Mouse (Mus musculus) cerebellum, adult 2 months (tissue): ENCODE data around the gene Cdk19. TPM values are rescaled to one million over a fixed set of nuclear protein-coding genes. Genes with fewer than 3 reads are reported as not detected.

Source experiments
- DNase-seq, 2 experiments: peaks; one replicate each; pipeline ENCODE4 v3.0.0; 2021
- H3K27ac ChIP-seq: fragments of 200-500 bp; 2 replicates; pipeline ENCODE4 v1.5.1; 2012; ENCODE audit warnings: low read length, control low read depth, inconsistent platforms; ENCODE audit not compliant: insufficient read depth
- H3K27me3 ChIP-seq: fragments of 200-500 bp; 2 replicates; pipeline ENCODE4 v1.6.1; 2012; ENCODE audit warnings: inconsistent platforms, mild to moderate bottlenecking, low read length, moderate library complexity; ENCODE audit not compliant: control insufficient read depth, insufficient read depth
- H3K4me1 ChIP-seq: fragments of 200-500 bp; 2 replicates; pipeline ENCODE4 v1.6.1; 2011; ENCODE audit warnings: low read length; ENCODE audit not compliant: control insufficient read depth, insufficient read depth
- H3K4me3 ChIP-seq: fragments of 200-500 bp; replicated peaks from 2 replicates; pipeline ENCODE3; 2011; ENCODE audit warnings: mild to moderate bottlenecking, low read depth, low read length, control low read depth; ENCODE audit not compliant: insufficient read depth
- CTCF ChIP-seq: fragments of 200-500 bp; IDR thresholded peaks from 2 replicates; pipeline ENCODE4 v1.5.1; 2011; ENCODE audit warnings: low read depth, mild to moderate bottlenecking, control low read depth, low read length, moderate library complexity, borderline replicate concordance; ENCODE audit not compliant: insufficient read depth
- POLR2A ChIP-seq: fragments of 200-500 bp; IDR thresholded peaks from 2 replicates; pipeline ENCODE4 v1.6.1; 2011; ENCODE audit warnings: low read length, control low read depth, borderline replicate concordance; ENCODE audit not compliant: insufficient read depth
- WGBS: fragments of 180-500 bp; shearing (Covaris S2); methylation state at CpG from one replicate; pipeline ENCODE4 v1.1.7; 2018; 5-methylcytosine and 5-hydroxymethylcytosine counted together
- polyA plus RNA-seq: library from polyadenylated mRNA; depleted of rRNA; stranded (reverse); fragments of >200 nt; gene quantifications from 2 replicates; pipeline ENCODE4 v1.2.3, GENCODE M21; 2012

The Cdk19 gene
- polyA plus RNA-seq, 1 experiment: 44.7 TPM

- DNase-seq: no peak
- no peak overlapping the region for H3K4me3 ChIP-seq
- WGBS: 87% methylated on average over 6 of the region's 6 CpGs
- no peak overlapping the region for H3K27ac ChIP-seq
- peaks cover 2% of the 10 kb centered on the region for H3K4me1 ChIP-seq
- no peak for TF ChIP-seq POLR2A
- TF ChIP-seq CTCF: no peak
- no peaks in the 10 kb centered on the region for H3K27me3 ChIP-seq
Observed at GRCm38 (mm10) chr10:40428633-40429032, 89.3 kb downstream of the Cdk19 start.

GRCm38 (mm10) chr10:40429081-40429480, 89.7 kb downstream of the Cdk19 start:
- TF ChIP-seq POLR2A: no peak
- TF ChIP-seq CTCF: no peak
- H3K4me3 ChIP-seq: no peak overlapping the region
- WGBS: 89% methylated on average over 2 of the region's 2 CpGs
- DNase-seq: no peak
- H3K4me1 ChIP-seq: peaks cover 2% of the 10 kb centered on the region
- no peak overlapping the region for H3K27ac ChIP-seq
- H3K27me3 ChIP-seq: no peaks in the 10 kb centered on the region

- 95% methylated on average over 4 of the region's 4 CpGs for WGBS
- Histone ChIP-seq H3K27ac (no peak overlapping the region), H3K4me3 (no peak overlapping the region), H3K27me3 (no peaks in the 10 kb centered on the region), H3K4me1 (peaks cover 2% of the 10 kb centered on the region)
- TF ChIP-seq CTCF (no peak), POLR2A (no peak)
- DNase-seq: no peak
Observed at GRCm38 (mm10) chr10:40430209-40430608, 90.8 kb downstream of the Cdk19 start.

GRCm38 (mm10) chr10:40431957-40432356, 92.6 kb downstream of the Cdk19 start:
- 94% methylated on average over 3 of the region's 3 CpGs for WGBS
- TF ChIP-seq POLR2A (no peak), CTCF (no peak)
- DNase-seq: no peak

GRCm38 (mm10) chr10:40432375-40432774, 93.0 kb downstream of the Cdk19 start:
- H3K27me3 ChIP-seq: no peaks in the 10 kb centered on the region
- WGBS: 56% methylated on average over 9 of the region's 9 CpGs

More at GRCm38 (mm10) chr10:40431957-40432356, 92.6 kb downstream of the Cdk19 start:
- no peak overlapping the region for H3K27ac ChIP-seq
- no peaks in the 10 kb centered on the region for H3K27me3 ChIP-seq
- H3K4me3 ChIP-seq: no peak overlapping the region
- peaks cover 2% of the 10 kb centered on the region for H3K4me1 ChIP-seq

GRCm38 (mm10) chr10:40435402-40435801, 96.0 kb downstream of the Cdk19 start:
- H3K4me1 ChIP-seq: peaks cover 2% of the 10 kb centered on the region
- 72% methylated on average over 12 of the region's 12 CpGs for WGBS
- no peak for DNase-seq
- no peak overlapping the region for H3K27ac ChIP-seq
- no peak overlapping the region for H3K4me3 ChIP-seq
- H3K27me3 ChIP-seq: no peaks in the 10 kb centered on the region
- TF ChIP-seq POLR2A: no peak

More at GRCm38 (mm10) chr10:40432375-40432774, 93.0 kb downstream of the Cdk19 start:
- Histone ChIP-seq H3K4me1 (peaks cover 2% of the 10 kb centered on the region), H3K27ac (no peak overlapping the region), H3K4me3 (no peak overlapping the region)
- TF ChIP-seq POLR2A (no peak), CTCF (no peak)
- DNase-seq: peak; percentile 40 to 57

GRCm38 (mm10) chr10:40437117-40437516, 97.8 kb downstream of the Cdk19 start:
- Histone ChIP-seq H3K27me3 (no peaks in the 10 kb centered on the region), H3K4me1 (no peaks in the 10 kb centered on the region; the same call in 1 of the 2 replicates), H3K4me3 (no peak overlapping the region), H3K27ac (no peak overlapping the region)
- TF ChIP-seq POLR2A: no peak
- TF ChIP-seq CTCF: no peak
- no peak for DNase-seq
- WGBS: 98% methylated on average over 3 of the region's 3 CpGs

GRCm38 (mm10) chr10:40440740-40441139, 101.4 kb downstream of the Cdk19 start:
- Histone ChIP-seq H3K4me3 (no peak overlapping the region), H3K27ac (no peak overlapping the region), H3K4me1 (no peaks in the 10 kb centered on the region), H3K27me3 (no peaks in the 10 kb centered on the region)
- WGBS: 87% methylated on average over 10 of the region's 10 CpGs
- TF ChIP-seq POLR2A (no peak), CTCF (no peak)
- DNase-seq: no peak

- no peak overlapping the region for H3K27ac ChIP-seq
Observed at GRCm38 (mm10) chr10:40442076-40442475, 102.7 kb downstream of the Cdk19 start.

More at GRCm38 (mm10) chr10:40442076-40442475, 102.7 kb downstream of the Cdk19 start:
- no peak overlapping the region for H3K4me3 ChIP-seq
- WGBS: 93% methylated on average over 1 of the region's 1 CpGs
- no peaks in the 10 kb centered on the region for H3K27me3 ChIP-seq
- no peak for DNase-seq
- H3K4me1 ChIP-seq: peaks cover under 1% of the 10 kb centered on the region; the same call in 1 of the 2 replicates
- TF ChIP-seq CTCF (no peak), POLR2A (no peak)
